Mouse (Mus musculus) neural tube, embryonic 11.5 days (tissue): ENCODE measurements at regions not wholly inside any gene's neighbourhood (a gene's known extent, or its start where the extent isn't known, plus 50 kb on each side); places are given as distances from the start of the nearest gene placed in this dataset.

Source experiments
- ATAC-seq: fragments of 200-750 bp; cut with Nextera tagmentation; 2 replicates; pipeline ENCODE4 v1.8.0; 2017; ENCODE audit warnings: moderate number of reproducible peaks, mild to moderate bottlenecking, moderate TSS enrichment, moderate library complexity; ENCODE audit not compliant: insufficient read depth, low FRiP score, low TSS enrichment
- DNase-seq: peaks from one replicate; pipeline ENCODE4 v3.0.0-alpha.2; 2015; ENCODE audit warnings: low spot score
- H3K27ac ChIP-seq: fragments of 300-500 bp; sonication (generic); 2 replicates; pipeline ENCODE4 v1.5.1; 2014; ENCODE audit warnings: low read depth, mild to moderate bottlenecking, low read length
- H3K27me3 ChIP-seq: fragments of 300-500 bp; sonication (generic); 2 replicates; pipeline ENCODE4 v1.6.1; 2014; ENCODE audit warnings: mild to moderate bottlenecking, low read length, mixed read lengths; ENCODE audit not compliant: control insufficient read depth, insufficient read depth
- H3K36me3 ChIP-seq: fragments of 300-500 bp; sonication (generic); 2 replicates; pipeline ENCODE4 v1.6.1; 2014; ENCODE audit warnings: mild to moderate bottlenecking, low read length, moderate library complexity, mixed read lengths; ENCODE audit not compliant: control insufficient read depth, insufficient read depth
- H3K4me1 ChIP-seq: fragments of 300-500 bp; sonication (generic); 2 replicates; pipeline ENCODE4 v1.6.1; 2014; ENCODE audit warnings: low read length, mixed read lengths; ENCODE audit not compliant: control insufficient read depth, insufficient read depth
- H3K4me2 ChIP-seq: fragments of 300-500 bp; sonication (generic); 2 replicates; pipeline ENCODE4 v1.6.1; 2014; ENCODE audit warnings: low read depth, mild to moderate bottlenecking, moderate library complexity
- H3K4me3 ChIP-seq: fragments of 300-500 bp; sonication (generic); 2 replicates; pipeline ENCODE4 v1.5.1; 2014; ENCODE audit warnings: low read depth, low read length
- H3K9ac ChIP-seq: fragments of 300-500 bp; sonication (generic); 2 replicates; pipeline ENCODE4 v1.6.1; 2014; ENCODE audit warnings: mild to moderate bottlenecking, low read length
- H3K9me3 ChIP-seq: fragments of 300-500 bp; sonication (generic); 2 replicates; pipeline ENCODE4 v1.6.1; 2016; ENCODE audit warnings: low read length; ENCODE audit not compliant: control insufficient read depth
- WGBS: fragments of 180-500 bp; shearing (Covaris S2); extraction: QIAGEN DNeasy Blood & Tissue Kit; methylation state at CpG from one replicate; pipeline ENCODE4 v1.1.7; 2014; 5-methylcytosine and 5-hydroxymethylcytosine counted together

DNA sequence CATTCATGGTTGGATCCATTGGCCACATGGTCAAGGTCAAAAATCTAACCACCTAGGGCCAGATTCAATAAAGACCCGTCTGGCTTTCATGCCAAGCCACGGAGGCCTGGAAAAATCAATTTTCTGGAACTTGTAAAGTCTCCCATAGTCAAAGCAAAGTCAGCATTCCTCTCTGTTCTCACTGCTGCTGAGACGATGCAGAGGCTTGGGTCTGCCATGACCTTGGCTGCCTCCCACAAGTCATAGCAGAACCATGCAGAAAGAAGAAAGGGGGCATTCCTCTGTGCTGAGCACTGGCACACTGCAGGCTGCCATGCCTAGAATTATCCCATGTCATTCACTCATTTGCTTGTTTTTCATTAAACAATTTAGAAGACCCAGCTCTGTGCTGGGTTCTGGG lies 288.5 kb downstream of the Pax1 start:
- DNase-seq (no peak), ATAC-seq (no peak)
- Histone ChIP-seq H3K36me3 (no peaks in the 10 kb centered on the region), H3K4me2 (no peak overlapping the region), H3K9me3 (no peaks in the 10 kb centered on the region), H3K4me1 (no peaks in the 10 kb centered on the region), H3K27me3 (no peaks in the 10 kb centered on the region), H3K27ac (no peak overlapping the region), H3K9ac (no peak overlapping the region), H3K4me3 (no peak overlapping the region)
- WGBS = 45% methylated on average over 3 of the region's 3 CpGs

DNA sequence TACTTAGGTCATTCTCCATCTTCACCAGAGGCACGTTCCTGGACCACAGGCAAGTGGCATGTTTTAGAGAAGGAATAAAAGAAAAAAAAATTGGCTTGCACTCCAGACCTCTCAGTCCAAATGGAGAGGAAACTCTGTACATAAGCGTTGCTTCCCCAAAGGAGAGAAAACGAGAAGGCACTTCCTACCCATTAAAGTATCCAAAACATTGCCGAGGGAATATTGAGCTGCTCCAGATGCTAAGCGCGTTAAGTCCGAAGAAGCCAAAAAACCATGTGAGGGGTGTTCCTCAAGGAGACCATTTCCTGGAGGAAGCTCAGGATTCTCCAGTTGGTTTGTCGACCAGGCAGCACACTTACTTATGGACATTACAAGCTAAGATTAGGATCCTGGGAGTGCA lies 286.2 kb downstream of the Pax1 start:
- DNase-seq = no peak
- Histone ChIP-seq H3K4me1 (no peaks in the 10 kb centered on the region), H3K27ac (no peak overlapping the region), H3K36me3 (no peaks in the 10 kb centered on the region), H3K4me2 (no peak overlapping the region), H3K4me3 (no peak overlapping the region), H3K9ac (no peak overlapping the region), H3K9me3 (no peaks in the 10 kb centered on the region), H3K27me3 (no peaks in the 10 kb centered on the region)
- 75% methylated on average over 8 of the region's 8 CpGs for WGBS
- ATAC-seq = no peak

DNA sequence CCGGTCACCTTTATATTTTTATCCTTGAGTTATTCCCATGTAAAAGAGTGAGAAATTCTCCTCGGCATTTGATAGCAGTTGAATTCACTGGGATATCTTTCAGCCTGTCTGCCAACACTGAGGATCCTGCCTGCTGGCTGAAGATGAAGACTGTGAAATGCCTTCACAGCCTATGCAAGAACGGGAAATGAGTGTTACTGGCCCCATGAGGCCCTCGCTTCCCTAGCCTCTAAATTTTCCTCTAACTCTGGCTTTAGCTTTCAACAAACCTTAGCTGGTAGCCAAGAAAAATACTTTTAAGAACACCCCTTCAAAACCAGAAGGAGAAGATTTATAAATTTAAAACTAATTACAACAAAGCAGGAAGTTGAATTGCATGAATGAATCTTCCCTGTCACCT lies 285.8 kb downstream of the Pax1 start:
- Histone ChIP-seq H3K4me3 (no peak overlapping the region), H3K9ac (no peak overlapping the region), H3K4me2 (no peak overlapping the region), H3K27me3 (no peaks in the 10 kb centered on the region), H3K9me3 (no peaks in the 10 kb centered on the region), H3K36me3 (no peaks in the 10 kb centered on the region), H3K27ac (no peak overlapping the region), H3K4me1 (no peaks in the 10 kb centered on the region)
- 77% methylated on average over 4 of the region's 4 CpGs for WGBS
- ATAC-seq (no peak), DNase-seq (no peak)

DNA sequence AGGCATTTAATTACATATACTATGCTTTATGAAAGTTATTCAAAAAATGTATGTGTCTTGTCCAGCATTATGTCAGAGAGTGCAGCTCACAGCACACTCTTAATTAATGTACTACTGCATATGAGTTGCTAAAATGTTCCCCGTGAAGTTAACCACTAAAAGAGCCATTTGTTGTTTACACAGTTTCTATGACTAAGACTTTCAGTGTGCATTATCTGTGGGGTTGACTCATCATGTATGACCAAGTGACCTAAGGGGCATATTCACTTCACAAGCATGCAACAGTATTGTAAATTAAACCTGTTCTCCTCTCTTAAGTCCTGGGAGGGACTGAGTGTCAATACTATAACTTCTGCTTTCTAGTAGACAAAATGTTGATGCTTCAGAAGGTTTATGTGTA lies 276.2 kb downstream of the Pax1 start:
- H3K9ac ChIP-seq = no peak overlapping the region
- no peaks in the 10 kb centered on the region for H3K36me3 ChIP-seq
- ATAC-seq = no peak
- no peak overlapping the region for H3K4me2 ChIP-seq
- H3K27me3 ChIP-seq = no peaks in the 10 kb centered on the region
- no peaks in the 10 kb centered on the region for H3K9me3 ChIP-seq
- no peaks in the 10 kb centered on the region for H3K4me1 ChIP-seq
- 78% methylated on average over 1 of the region's 1 CpGs for WGBS
- no peak for DNase-seq
- H3K4me3 ChIP-seq = no peak overlapping the region
- H3K27ac ChIP-seq = no peak overlapping the region

DNA sequence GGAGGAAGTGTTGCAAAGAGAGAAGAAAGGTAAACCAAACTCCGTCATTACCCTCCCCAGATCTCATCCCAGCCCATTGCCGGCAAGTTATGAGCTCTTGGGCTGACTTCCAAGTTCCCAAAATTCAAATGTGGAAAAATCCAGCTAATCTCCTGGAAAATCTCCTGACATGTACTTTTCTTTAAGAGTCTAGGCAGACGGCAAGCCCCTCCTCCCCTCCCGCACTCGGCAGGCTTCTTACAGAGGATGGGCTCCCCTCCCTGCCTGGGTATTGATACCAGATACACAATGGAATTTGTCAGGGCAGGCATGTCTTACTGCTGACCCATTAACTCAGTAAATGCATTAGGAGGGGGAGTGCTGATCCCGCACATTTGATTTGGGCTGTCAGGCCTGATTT lies 271.0 kb downstream of the Pax1 start:
- no peak overlapping the region for H3K9ac ChIP-seq
- WGBS = 58% methylated on average over 6 of the region's 6 CpGs
- DNase-seq (no peak), ATAC-seq (no peak)
- no peaks in the 10 kb centered on the region for H3K36me3 ChIP-seq
- no peaks in the 10 kb centered on the region for H3K9me3 ChIP-seq
- H3K27ac ChIP-seq = no peak overlapping the region
- no peaks in the 10 kb centered on the region for H3K4me1 ChIP-seq
- no peak overlapping the region for H3K4me3 ChIP-seq
- no peak overlapping the region for H3K4me2 ChIP-seq
- no peaks in the 10 kb centered on the region for H3K27me3 ChIP-seq

DNA sequence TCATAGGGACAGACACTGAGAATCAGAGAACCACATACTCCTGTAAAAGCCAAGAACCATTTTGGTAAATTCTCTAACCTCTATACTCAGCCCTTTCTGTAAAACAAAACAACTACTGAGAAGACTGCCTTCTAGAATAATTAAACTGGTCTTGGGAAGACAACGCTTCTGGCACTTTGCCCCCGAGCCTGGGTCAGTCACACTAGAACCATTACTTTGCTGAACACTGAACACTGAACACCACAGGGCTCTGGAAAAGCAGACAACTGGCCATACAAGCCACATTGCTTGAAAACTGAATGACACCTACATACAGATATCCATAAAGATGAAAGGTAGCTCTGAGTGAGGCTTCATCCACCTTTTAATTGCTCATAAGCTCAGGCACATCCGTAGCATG lies 268.0 kb downstream of the Pax1 start:
- WGBS = 76% methylated on average over 3 of the region's 3 CpGs

DNA sequence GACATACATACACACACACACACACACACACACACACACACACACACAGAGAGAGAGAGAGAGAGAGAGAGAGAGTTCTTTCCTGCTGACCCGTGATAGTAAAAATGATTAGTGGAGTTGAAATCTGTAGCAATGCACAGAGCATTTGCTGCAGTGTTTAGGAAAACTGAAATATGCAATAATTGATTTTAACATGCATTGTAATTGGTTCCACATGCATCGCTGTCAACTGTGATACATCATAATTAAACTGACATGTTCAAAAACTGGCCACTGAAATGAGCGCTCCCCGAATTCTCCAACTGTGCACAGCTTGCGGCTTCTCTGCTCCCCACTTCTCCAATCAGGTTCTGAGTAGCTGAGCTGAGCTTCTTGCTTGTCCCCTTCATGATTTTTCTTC lies 265.4 kb downstream of the Pax1 start:
- H3K36me3 ChIP-seq = no peaks in the 10 kb centered on the region
- H3K4me3 ChIP-seq = no peak overlapping the region
- H3K27me3 ChIP-seq = no peaks in the 10 kb centered on the region
- DNase-seq (no peak), ATAC-seq (no peak)
- H3K4me1 ChIP-seq = no peaks in the 10 kb centered on the region
- WGBS = 86% methylated on average over 5 of the region's 5 CpGs
- H3K9ac ChIP-seq = no peak overlapping the region
- no peak overlapping the region for H3K27ac ChIP-seq
- H3K9me3 ChIP-seq = no peaks in the 10 kb centered on the region
- no peak overlapping the region for H3K4me2 ChIP-seq

More for the DNA sequence above, 268.0 kb downstream of the Pax1 start:
- no peak overlapping the region for H3K9ac ChIP-seq
- no peak overlapping the region for H3K4me2 ChIP-seq
- H3K27ac ChIP-seq = no peak overlapping the region
- DNase-seq (no peak), ATAC-seq (no peak)
- H3K4me1 ChIP-seq = no peaks in the 10 kb centered on the region
- H3K9me3 ChIP-seq = no peaks in the 10 kb centered on the region
- no peaks in the 10 kb centered on the region for H3K27me3 ChIP-seq
- H3K4me3 ChIP-seq = no peak overlapping the region
- no peaks in the 10 kb centered on the region for H3K36me3 ChIP-seq

DNA sequence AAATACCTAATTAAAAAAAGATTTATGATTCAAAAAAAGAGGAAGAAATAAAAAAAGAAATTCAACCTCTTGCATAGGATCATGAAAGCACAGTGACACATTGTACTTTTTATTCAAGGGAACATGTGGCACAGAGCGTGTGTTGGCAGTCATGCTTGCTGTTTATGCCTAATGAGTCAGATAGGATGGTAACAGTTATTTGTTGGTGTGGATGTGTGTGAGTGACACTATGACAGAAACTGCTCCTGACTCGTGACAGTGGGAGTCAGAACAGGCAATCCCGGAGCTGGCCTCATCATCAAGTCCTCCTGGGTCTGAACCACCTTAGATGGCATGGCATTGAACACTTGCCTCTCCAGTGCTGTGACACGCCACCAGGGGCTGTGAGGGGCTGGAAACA lies 261.4 kb downstream of the Pax1 start:
- H3K4me3 ChIP-seq = no peak overlapping the region
- H3K4me2 ChIP-seq = no peak overlapping the region
- no peak for ATAC-seq
- H3K27ac ChIP-seq = no peak overlapping the region
- WGBS = 92% methylated on average over 4 of the region's 4 CpGs
- H3K9me3 ChIP-seq = no peaks in the 10 kb centered on the region
- DNase-seq = no peak
- no peaks in the 10 kb centered on the region for H3K36me3 ChIP-seq
- H3K4me1 ChIP-seq = no peaks in the 10 kb centered on the region
- no peaks in the 10 kb centered on the region for H3K27me3 ChIP-seq
- H3K9ac ChIP-seq = no peak overlapping the region

DNA sequence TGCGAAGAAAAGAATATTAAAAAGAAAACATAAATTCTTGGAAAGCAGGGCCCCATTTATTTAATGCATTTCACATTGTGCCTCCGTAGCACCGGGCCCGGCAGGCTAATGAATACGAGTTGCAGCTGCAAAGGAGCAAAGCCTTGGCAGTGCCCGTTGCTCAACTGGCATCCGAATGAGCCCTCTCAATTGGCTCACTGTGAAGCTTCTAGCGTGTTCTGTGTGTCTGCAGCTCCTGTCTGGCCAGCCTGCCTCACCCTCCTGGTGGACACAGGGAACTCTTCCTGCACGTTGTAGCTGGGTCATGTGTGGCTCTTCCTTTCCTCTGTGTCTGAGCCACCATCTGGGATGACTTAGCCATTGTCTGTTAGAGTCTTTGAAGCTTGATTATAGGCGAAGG lies 256.1 kb downstream of the Pax1 start:
- H3K9ac ChIP-seq = no peak overlapping the region
- H3K4me1 ChIP-seq = no peaks in the 10 kb centered on the region
- no peak overlapping the region for H3K27ac ChIP-seq
- ATAC-seq (no peak), DNase-seq (peak; percentile 13)
- H3K9me3 ChIP-seq = no peaks in the 10 kb centered on the region
- no peak overlapping the region for H3K4me2 ChIP-seq
- no peaks in the 10 kb centered on the region for H3K36me3 ChIP-seq
- 70% methylated on average over 10 of the region's 10 CpGs for WGBS
- H3K27me3 ChIP-seq = no peaks in the 10 kb centered on the region
- no peak overlapping the region for H3K4me3 ChIP-seq
